Mouse (Mus musculus): Measurements from ENCODE around the gene Cblb. TPM values are rescaled to one million over a fixed set of nuclear protein-coding genes. Genes with fewer than 3 reads are reported as not detected.

Cblb gene
- polyA plus RNA-seq, 1 experiment: 12.2 TPM

GRCm38 (mm10) chr16:52009421-52009820 lies 21.6 kb upstream of the Cblb start:
- no peak overlapping the region for H3K4me3 ChIP-seq (ENCODE audit: insufficient read depth, low read length)
- H3K4me1 ChIP-seq (ENCODE audit: control insufficient read depth, insufficient read depth, low read length): no peaks in the 10 kb centered on the region
- TF ChIP-seq POLR2A (IDR thresholded peaks at IDR 0.05; ENCODE audit: extremely low read depth, insufficient read depth, low read length): no peak
- no peak for TF ChIP-seq CTCF (IDR thresholded peaks at IDR 0.05; ENCODE audit: extremely low read depth, insufficient read depth, low read length)
- no peak overlapping the region for H3K27ac ChIP-seq (ENCODE audit: insufficient read depth, low read length)

- TF ChIP-seq POLR2A (IDR thresholded peaks at IDR 0.05; ENCODE audit: extremely low read depth, insufficient read depth, low read length) (no peak), CTCF (IDR thresholded peaks at IDR 0.05; ENCODE audit: extremely low read depth, insufficient read depth, low read length) (no peak)
Measured at GRCm38 (mm10) chr16:52012984-52013383, 18.0 kb upstream of the Cblb start.

GRCm38 (mm10) chr16:52013812-52014211 lies 17.2 kb upstream of the Cblb start:
- no peaks in the 10 kb centered on the region for H3K4me1 ChIP-seq (ENCODE audit: control insufficient read depth, insufficient read depth, low read length)
- H3K27ac ChIP-seq (ENCODE audit: insufficient read depth, low read length): no peak overlapping the region
- no peak overlapping the region for H3K4me3 ChIP-seq (ENCODE audit: insufficient read depth, low read length)
- no peak for TF ChIP-seq POLR2A (IDR thresholded peaks at IDR 0.05; ENCODE audit: extremely low read depth, insufficient read depth, low read length)
- TF ChIP-seq CTCF (IDR thresholded peaks at IDR 0.05; ENCODE audit: extremely low read depth, insufficient read depth, low read length): no peak

More at GRCm38 (mm10) chr16:52012984-52013383, 18.0 kb upstream of the Cblb start:
- no peak overlapping the region for H3K27ac ChIP-seq (ENCODE audit: insufficient read depth, low read length)
- no peaks in the 10 kb centered on the region for H3K4me1 ChIP-seq (ENCODE audit: control insufficient read depth, insufficient read depth, low read length)
- H3K4me3 ChIP-seq (ENCODE audit: insufficient read depth, low read length): no peak overlapping the region

- no peak overlapping the region for H3K27ac ChIP-seq (ENCODE audit: insufficient read depth, low read length)
Measured at GRCm38 (mm10) chr16:52023417-52023816, 7.6 kb upstream of the Cblb start.

GRCm38 (mm10) chr16:52027326-52027725 lies 3.7 kb upstream of the Cblb start:
- no peaks in the 10 kb centered on the region for H3K4me1 ChIP-seq (ENCODE audit: control insufficient read depth, insufficient read depth, low read length)
- TF ChIP-seq CTCF (IDR thresholded peaks at IDR 0.05; ENCODE audit: extremely low read depth, insufficient read depth, low read length) (no peak), POLR2A (IDR thresholded peaks at IDR 0.05; ENCODE audit: extremely low read depth, insufficient read depth, low read length) (no peak)
- H3K27ac ChIP-seq (ENCODE audit: insufficient read depth, low read length): no peak overlapping the region
- H3K4me3 ChIP-seq (ENCODE audit: insufficient read depth, low read length): no peak overlapping the region

More at GRCm38 (mm10) chr16:52023417-52023816, 7.6 kb upstream of the Cblb start:
- Histone ChIP-seq H3K4me3 (ENCODE audit: insufficient read depth, low read length) (no peak overlapping the region), H3K4me1 (ENCODE audit: control insufficient read depth, insufficient read depth, low read length) (no peaks in the 10 kb centered on the region)
- no peak for TF ChIP-seq CTCF (IDR thresholded peaks at IDR 0.05; ENCODE audit: extremely low read depth, insufficient read depth, low read length)

GRCm38 (mm10) chr16:52029001-52029400 lies 2.0 kb upstream of the Cblb start:
- Histone ChIP-seq H3K4me3 (ENCODE audit: insufficient read depth, low read length) (no peak overlapping the region), H3K27ac (ENCODE audit: insufficient read depth, low read length) (no peak overlapping the region)

GRCm38 (mm10) chr16:52031712-52032251 lies 757 bp downstream of the Cblb start:
- Histone ChIP-seq H3K4me1 (ENCODE audit: control insufficient read depth, insufficient read depth, low read length) (peaks cover 4% of the 10 kb centered on the region; the same call in 1 of the 2 replicates), H3K4me3 (ENCODE audit: insufficient read depth, low read length) (peak overlapping the region; percentile 76), H3K27ac (ENCODE audit: insufficient read depth, low read length) (peak overlapping the region; percentile 94)
- no peak for TF ChIP-seq CTCF (IDR thresholded peaks at IDR 0.05; ENCODE audit: extremely low read depth, insufficient read depth, low read length)

More at GRCm38 (mm10) chr16:52029001-52029400, 2.0 kb upstream of the Cblb start:
- TF ChIP-seq POLR2A (IDR thresholded peaks at IDR 0.05; ENCODE audit: extremely low read depth, insufficient read depth, low read length): no peak
- TF ChIP-seq CTCF (IDR thresholded peaks at IDR 0.05; ENCODE audit: extremely low read depth, insufficient read depth, low read length): no peak
- peaks cover 3% of the 10 kb centered on the region; the same call in 1 of the 2 replicates for H3K4me1 ChIP-seq (ENCODE audit: control insufficient read depth, insufficient read depth, low read length)

GRCm38 (mm10) chr16:52032376-52033330 lies 1.6 kb downstream of the Cblb start:
- peaks cover 4% of the 10 kb centered on the region; the same call in 1 of the 2 replicates for H3K4me1 ChIP-seq (ENCODE audit: control insufficient read depth, insufficient read depth, low read length)
- peak overlapping the region; percentile 76 for H3K4me3 ChIP-seq (ENCODE audit: insufficient read depth, low read length)
- TF ChIP-seq POLR2A (IDR thresholded peaks at IDR 0.05; ENCODE audit: extremely low read depth, insufficient read depth, low read length): no peak
- TF ChIP-seq CTCF (IDR thresholded peaks at IDR 0.05; ENCODE audit: extremely low read depth, insufficient read depth, low read length): no peak
- H3K27ac ChIP-seq (ENCODE audit: insufficient read depth, low read length): no peak overlapping the region; the same call in 1 of the 2 replicates

GRCm38 (mm10) chr16:52033381-52034315 lies 2.6 kb downstream of the Cblb start:
- no peak overlapping the region for H3K27ac ChIP-seq (ENCODE audit: insufficient read depth, low read length)
- H3K4me3 ChIP-seq (ENCODE audit: insufficient read depth, low read length): no peak overlapping the region; the same call in 1 of the 2 replicates
- H3K4me1 ChIP-seq (ENCODE audit: control insufficient read depth, insufficient read depth, low read length): peaks cover 4% of the 10 kb centered on the region; the same call in 1 of the 2 replicates
- TF ChIP-seq CTCF (IDR thresholded peaks at IDR 0.05; ENCODE audit: extremely low read depth, insufficient read depth, low read length): no peak

Data from cortical plate, adult 2 months (tissue).